Mouse (Mus musculus) lung, postnatal 0 days (tissue): ENCODE results near the gene M1ap.

ENCODE experiments used
- CTCF ChIP-seq: IDR thresholded peaks from 2 replicates; pipeline ENCODE4 v1.5.1; 2016; ENCODE audit warnings: antibody characterized with exemption, mild to moderate bottlenecking
- EP300 ChIP-seq: IDR thresholded peaks from 2 replicates; pipeline ENCODE4 v1.6.1; 2016; ENCODE audit warnings: antibody characterized with exemption, mild to moderate bottlenecking, control low read depth

DNA sequence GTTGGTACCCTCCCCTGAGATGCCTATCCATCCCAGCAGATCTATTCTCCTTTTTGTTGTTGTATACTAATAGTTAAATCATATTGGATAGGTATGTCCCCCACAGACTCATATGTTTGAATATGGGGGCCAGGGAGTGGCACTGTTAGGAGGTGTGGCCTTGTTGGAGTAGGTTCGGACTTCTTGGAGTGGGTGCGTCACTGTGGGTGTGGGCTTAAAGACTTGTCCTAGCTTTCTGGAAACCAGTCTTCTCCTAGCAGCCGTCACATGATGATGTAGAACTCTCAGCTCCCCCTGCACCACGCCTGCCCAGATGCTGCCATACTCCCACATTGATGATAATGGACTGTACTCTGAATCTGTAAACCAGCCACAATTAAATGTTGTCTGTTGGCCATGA is 48.5 kb upstream of the M1ap start:
- no peak for TF ChIP-seq CTCF
- TF ChIP-seq EP300 = no peak
